Mouse (Mus musculus): ENCODE measurements at regions not wholly inside any gene's neighbourhood (a gene's known extent, or its start where the extent isn't known, plus 50 kb on each side); places are given as distances from the start of the nearest gene placed in this dataset.
A peak's percentile ranks its signal among the peaks of the same experiment; 100 is the strongest.

GRCm38 (mm10) chr7:113688231-113688669, 77.5 kb upstream of the Spon1 start:
- 0 out of 2 replicates have a peak, but pooled peaks have one; percentile 10 for ATAC-seq (replicated peaks; ENCODE audit: insufficient number of reproducible peaks, low FRiP score, low TSS enrichment)
- peak overlapping the region; percentile 32; the same call in 1 of the 2 replicates for H3K27ac ChIP-seq (ENCODE audit: low read depth, low read length)
- 28% methylated on average over 8 of the region's 8 CpGs for WGBS (ENCODE audit: insufficient replicate concordance)

GRCm38 (mm10) chr7:113688717-113689116, 77.1 kb upstream of the Spon1 start:
- no peak overlapping the region for H3K4me2 ChIP-seq
- no peak overlapping the region for H3K9ac ChIP-seq (ENCODE audit: low read depth, low read length)
- 0 out of 2 replicates have a peak, but pooled peaks cover 2% of the 10 kb centered on the region for H3K27me3 ChIP-seq (ENCODE audit: control insufficient read depth, insufficient read depth, low read length)
- peak overlapping the region; percentile 32; the same call in 1 of the 2 replicates for H3K27ac ChIP-seq (ENCODE audit: low read depth, low read length)
- ATAC-seq (replicated peaks; ENCODE audit: insufficient number of reproducible peaks, low FRiP score, low TSS enrichment), result no peak
- H3K4me1 ChIP-seq (ENCODE audit: control insufficient read depth, insufficient read depth, low read length), result peaks cover 9% of the 10 kb centered on the region
- no peaks in the 10 kb centered on the region for H3K36me3 ChIP-seq (ENCODE audit: control insufficient read depth, insufficient read depth, low read length)
- H3K4me3 ChIP-seq (ENCODE audit: low read depth, low read length), result no peak overlapping the region
- WGBS (ENCODE audit: insufficient replicate concordance), result 54% methylated on average over 1 of the region's 1 CpGs
- no peaks in the 10 kb centered on the region for H3K9me3 ChIP-seq (replicated peaks; ENCODE audit: control insufficient read depth, low read length)

More at GRCm38 (mm10) chr7:113688231-113688669, 77.5 kb upstream of the Spon1 start:
- no peak overlapping the region for H3K9ac ChIP-seq (ENCODE audit: low read depth, low read length)
- no peaks in the 10 kb centered on the region for H3K9me3 ChIP-seq (replicated peaks; ENCODE audit: control insufficient read depth, low read length)
- H3K36me3 ChIP-seq (ENCODE audit: control insufficient read depth, insufficient read depth, low read length), result no peaks in the 10 kb centered on the region
- peaks cover 5% of the 10 kb centered on the region; the same call in 1 of the 2 replicates for H3K4me1 ChIP-seq (ENCODE audit: control insufficient read depth, insufficient read depth, low read length)
- no peaks in the 10 kb centered on the region for H3K27me3 ChIP-seq (ENCODE audit: control insufficient read depth, insufficient read depth, low read length)
- no peak overlapping the region for H3K4me3 ChIP-seq (ENCODE audit: low read depth, low read length)
- no peak overlapping the region for H3K4me2 ChIP-seq

- Histone ChIP-seq H3K27ac (ENCODE audit: low read depth, low read length) (no peak overlapping the region), H3K9me3 (replicated peaks; ENCODE audit: control insufficient read depth, low read length) (no peaks in the 10 kb centered on the region), H3K4me3 (ENCODE audit: low read depth, low read length) (no peak overlapping the region), H3K27me3 (ENCODE audit: control insufficient read depth, insufficient read depth, low read length) (0 out of 2 replicates have a peak, but pooled peaks cover 2% of the 10 kb centered on the region), H3K4me1 (ENCODE audit: control insufficient read depth, insufficient read depth, low read length) (peaks cover 12% of the 10 kb centered on the region), H3K9ac (ENCODE audit: low read depth, low read length) (no peak overlapping the region), H3K36me3 (ENCODE audit: control insufficient read depth, insufficient read depth, low read length) (no peaks in the 10 kb centered on the region), H3K4me2 (no peak overlapping the region)
- 73% methylated on average over 2 of the region's 2 CpGs for WGBS (ENCODE audit: insufficient replicate concordance)
- ATAC-seq (replicated peaks; ENCODE audit: insufficient number of reproducible peaks, low FRiP score, low TSS enrichment), result no peak
Observed at GRCm38 (mm10) chr7:113689131-113689530, 76.7 kb upstream of the Spon1 start.

GRCm38 (mm10) chr7:113691756-113692155, 74.0 kb upstream of the Spon1 start:
- 0 out of 2 replicates have a peak, but pooled peaks cover 2% of the 10 kb centered on the region for H3K27me3 ChIP-seq (ENCODE audit: control insufficient read depth, insufficient read depth, low read length)
- H3K4me1 ChIP-seq (ENCODE audit: control insufficient read depth, insufficient read depth, low read length), result peaks cover 12% of the 10 kb centered on the region
- ATAC-seq (replicated peaks; ENCODE audit: insufficient number of reproducible peaks, low FRiP score, low TSS enrichment), result no peak
- no peak overlapping the region for H3K4me2 ChIP-seq
- H3K9ac ChIP-seq (ENCODE audit: low read depth, low read length), result no peak overlapping the region
- H3K27ac ChIP-seq (ENCODE audit: low read depth, low read length), result no peak overlapping the region
- 67% methylated on average over 2 of the region's 2 CpGs for WGBS (ENCODE audit: insufficient replicate concordance)
- H3K4me3 ChIP-seq (ENCODE audit: low read depth, low read length), result no peak overlapping the region
- no peaks in the 10 kb centered on the region for H3K36me3 ChIP-seq (ENCODE audit: control insufficient read depth, insufficient read depth, low read length)
- H3K9me3 ChIP-seq (replicated peaks; ENCODE audit: control insufficient read depth, low read length), result no peaks in the 10 kb centered on the region

- ATAC-seq (replicated peaks; ENCODE audit: insufficient number of reproducible peaks, low FRiP score, low TSS enrichment), result no peak
- H3K4me1 ChIP-seq (ENCODE audit: control insufficient read depth, insufficient read depth, low read length), result peaks cover 9% of the 10 kb centered on the region
- no peak overlapping the region for H3K27ac ChIP-seq (ENCODE audit: low read depth, low read length)
- WGBS (ENCODE audit: insufficient replicate concordance), result 48% methylated on average over 3 of the region's 3 CpGs
- no peak overlapping the region for H3K9ac ChIP-seq (ENCODE audit: low read depth, low read length)
- no peak overlapping the region for H3K4me2 ChIP-seq
- no peaks in the 10 kb centered on the region for H3K9me3 ChIP-seq (replicated peaks; ENCODE audit: control insufficient read depth, low read length)
- 0 out of 2 replicates have a peak, but pooled peaks cover 2% of the 10 kb centered on the region for H3K27me3 ChIP-seq (ENCODE audit: control insufficient read depth, insufficient read depth, low read length)
- no peak overlapping the region for H3K4me3 ChIP-seq (ENCODE audit: low read depth, low read length)
- no peaks in the 10 kb centered on the region for H3K36me3 ChIP-seq (ENCODE audit: control insufficient read depth, insufficient read depth, low read length)
Observed at GRCm38 (mm10) chr7:113693526-113693925, 72.3 kb upstream of the Spon1 start.

- H3K27ac ChIP-seq (ENCODE audit: low read depth, low read length), result no peak overlapping the region
- WGBS (ENCODE audit: insufficient replicate concordance), result 69% methylated on average over 5 of the region's 5 CpGs
- H3K4me3 ChIP-seq (ENCODE audit: low read depth, low read length), result no peak overlapping the region
- no peak overlapping the region for H3K4me2 ChIP-seq
- H3K36me3 ChIP-seq (ENCODE audit: control insufficient read depth, insufficient read depth, low read length), result no peaks in the 10 kb centered on the region
- H3K4me1 ChIP-seq (ENCODE audit: control insufficient read depth, insufficient read depth, low read length), result peaks cover 9% of the 10 kb centered on the region
- no peak for ATAC-seq (replicated peaks; ENCODE audit: insufficient number of reproducible peaks, low FRiP score, low TSS enrichment)
- H3K9me3 ChIP-seq (replicated peaks; ENCODE audit: control insufficient read depth, low read length), result no peaks in the 10 kb centered on the region
- 0 out of 2 replicates have a peak, but pooled peaks cover 2% of the 10 kb centered on the region for H3K27me3 ChIP-seq (ENCODE audit: control insufficient read depth, insufficient read depth, low read length)
- no peak overlapping the region for H3K9ac ChIP-seq (ENCODE audit: low read depth, low read length)
Observed at GRCm38 (mm10) chr7:113694466-113694865, 71.3 kb upstream of the Spon1 start.

GRCm38 (mm10) chr7:113705929-113706328, 59.9 kb upstream of the Spon1 start:
- H3K36me3 ChIP-seq (ENCODE audit: control insufficient read depth, insufficient read depth, low read length), result no peaks in the 10 kb centered on the region
- H3K9me3 ChIP-seq (replicated peaks; ENCODE audit: control insufficient read depth, low read length), result no peaks in the 10 kb centered on the region
- no peak overlapping the region for H3K9ac ChIP-seq (ENCODE audit: low read depth, low read length)
- no peak for ATAC-seq (replicated peaks; ENCODE audit: insufficient number of reproducible peaks, low FRiP score, low TSS enrichment)
- no peak overlapping the region for H3K4me3 ChIP-seq (ENCODE audit: low read depth, low read length)
- H3K4me2 ChIP-seq, result no peak overlapping the region
- H3K27me3 ChIP-seq (ENCODE audit: control insufficient read depth, insufficient read depth, low read length), result no peaks in the 10 kb centered on the region
- H3K4me1 ChIP-seq (ENCODE audit: control insufficient read depth, insufficient read depth, low read length), result 0 out of 2 replicates have a peak, but pooled peaks cover 3% of the 10 kb centered on the region
- no peak overlapping the region for H3K27ac ChIP-seq (ENCODE audit: low read depth, low read length)

- WGBS (ENCODE audit: insufficient replicate concordance), result 78% methylated on average over 2 of the region's 2 CpGs
- ATAC-seq (replicated peaks; ENCODE audit: insufficient number of reproducible peaks, low FRiP score, low TSS enrichment), result no peak
- no peaks in the 10 kb centered on the region for H3K9me3 ChIP-seq (replicated peaks; ENCODE audit: control insufficient read depth, low read length)
- H3K36me3 ChIP-seq (ENCODE audit: control insufficient read depth, insufficient read depth, low read length), result no peaks in the 10 kb centered on the region
- no peak overlapping the region for H3K27ac ChIP-seq (ENCODE audit: low read depth, low read length)
- no peak overlapping the region for H3K4me2 ChIP-seq
- H3K27me3 ChIP-seq (ENCODE audit: control insufficient read depth, insufficient read depth, low read length), result no peaks in the 10 kb centered on the region
- H3K9ac ChIP-seq (ENCODE audit: low read depth, low read length), result no peak overlapping the region
- no peak overlapping the region for H3K4me3 ChIP-seq (ENCODE audit: low read depth, low read length)
- no peaks in the 10 kb centered on the region for H3K4me1 ChIP-seq (ENCODE audit: control insufficient read depth, insufficient read depth, low read length)
Observed at GRCm38 (mm10) chr7:113707596-113707995, 58.2 kb upstream of the Spon1 start.

GRCm38 (mm10) chr7:113710541-113711270, 55.1 kb upstream of the Spon1 start:
- Histone ChIP-seq H3K27me3 (ENCODE audit: control insufficient read depth, insufficient read depth, low read length) (no peaks in the 10 kb centered on the region), H3K27ac (ENCODE audit: low read depth, low read length) (no peak overlapping the region), H3K4me3 (ENCODE audit: low read depth, low read length) (no peak overlapping the region), H3K4me1 (ENCODE audit: control insufficient read depth, insufficient read depth, low read length) (no peaks in the 10 kb centered on the region), H3K9ac (ENCODE audit: low read depth, low read length) (no peak overlapping the region), H3K9me3 (replicated peaks; ENCODE audit: control insufficient read depth, low read length) (no peaks in the 10 kb centered on the region), H3K4me2 (no peak overlapping the region), H3K36me3 (ENCODE audit: control insufficient read depth, insufficient read depth, low read length) (no peaks in the 10 kb centered on the region)
- 76% methylated on average over 2 of the region's 2 CpGs for WGBS (ENCODE audit: insufficient replicate concordance)
- no peak for ATAC-seq (replicated peaks; ENCODE audit: insufficient number of reproducible peaks, low FRiP score, low TSS enrichment)

All from heart, embryonic 11.5 days (tissue).